Mouse (Mus musculus): ENCODE measurements around the gene Ssty1.
"Not testable (repeated sequence)": the region's sequence is repeated elsewhere in the genome, so short reads cannot be mapped to it uniquely, and the experiment has no call there.

Gene Ssty1

DNA sequence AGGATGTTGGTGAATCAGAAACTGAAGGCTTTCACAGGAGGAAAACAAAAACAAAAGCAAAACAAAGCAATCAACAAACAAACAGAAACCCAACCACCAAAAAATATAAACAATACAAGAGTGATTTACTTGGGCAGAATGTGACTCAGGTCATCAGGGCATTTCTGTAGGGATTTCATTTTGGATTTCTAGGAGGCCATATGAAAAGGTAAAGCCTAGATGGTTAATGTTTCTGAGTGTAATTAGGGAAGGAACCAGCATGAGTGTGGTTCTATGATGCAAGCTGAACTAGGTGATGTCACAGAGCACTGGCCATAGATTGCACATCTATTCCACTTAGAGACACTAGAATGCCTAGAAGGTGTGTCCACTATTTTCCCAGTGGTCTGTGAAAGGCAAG lies at the start of gene Ssty1:
Gene Ssty1, plus strand, starts transcription at position 301 of the 400 bp plus-strand sequence.
- not testable (repeated sequence) for DNase-seq (ENCODE audit: low read depth, low spot score)

DNA sequence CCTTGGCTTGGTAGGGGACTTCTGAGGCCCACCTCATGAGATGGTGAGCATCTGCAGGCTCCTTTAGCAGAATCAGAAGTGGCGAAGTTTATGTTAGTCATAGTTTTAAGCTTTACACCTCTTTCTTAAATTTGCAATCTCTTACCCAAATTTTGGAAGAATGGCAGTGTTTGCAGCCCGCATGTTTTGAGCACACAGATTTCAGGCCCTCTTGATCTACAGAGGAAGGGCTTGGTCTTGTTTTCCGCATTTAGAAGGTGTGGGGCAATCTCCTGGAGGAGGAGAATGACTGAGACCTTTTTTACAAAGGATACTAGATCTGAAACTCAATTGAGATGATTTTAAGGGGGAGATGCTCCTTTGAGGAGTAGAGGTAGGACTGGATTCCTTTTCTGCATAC lies 27.2 kb upstream of the Ssty1 start, which contains the start of gene Gm21764:
Gene Gm21764, minus strand, starts transcription at position 101 of the 400 bp plus-strand sequence.
- not testable (repeated sequence) for DNase-seq (ENCODE audit: low read depth, low spot score)
